ENCODE assay signal across 8 mouse cellular contexts in the genomic region with DNA sequence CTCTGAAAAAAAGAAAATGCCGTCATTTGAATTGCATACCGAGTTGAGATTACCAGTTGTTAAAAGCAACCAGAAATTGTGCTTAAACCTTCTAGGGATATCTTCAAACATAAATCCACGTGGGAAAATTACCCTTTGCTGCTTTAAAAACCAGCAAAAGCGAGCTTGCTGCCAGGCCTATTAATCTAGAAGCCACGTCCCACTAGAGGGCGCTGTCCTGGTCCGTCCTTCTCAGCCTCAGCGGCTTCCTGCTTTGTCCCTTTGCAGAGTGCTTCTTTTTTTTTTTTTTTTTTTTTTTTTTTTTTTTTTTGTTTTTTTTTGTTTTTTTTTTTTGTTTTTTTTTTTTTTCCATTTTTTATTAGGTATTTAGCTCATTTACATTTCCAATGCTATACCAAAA.
DNase-seq lines count a peak whose midpoint lies in the region; ATAC-seq and TF ChIP-seq lines count a peak whose summit lies in the region.

No protein-coding gene starts in this region.

- H3K4me3 ChIP-seq in brown adipose tissue, adult 24 weeks (ENCODE audit: insufficient read depth, low read depth, low read length) = no peak overlapping the region
- H3K4me3 ChIP-seq in kidney, embryonic 15.5 days (replicated peaks) = no peak overlapping the region
- H3K4me3 ChIP-seq in lung, adult 2 months (replicated peaks; ENCODE audit: extremely low read depth, low read depth, low read length) = no peak overlapping the region

- 25% methylated on average over 8 of the region's 8 CpGs for WGBS in kidney, embryonic 15.5 days
- 20% methylated on average over 8 of the region's 8 CpGs for WGBS in lung, adult 2 months

- 0 out of 2 replicates have a peak overlapping the region, but pooled peaks have one; percentile 45 for H3K27ac ChIP-seq in brown adipose tissue, adult 24 weeks (replicated peaks; ENCODE audit: low read depth, low read length)
- 0 out of 2 replicates have a peak overlapping the region, but pooled peaks have one; percentile 56 for H3K27ac ChIP-seq in kidney, embryonic 15.5 days

- TF ChIP-seq CTCF in lung, adult 2 months (IDR thresholded peaks at IDR 0.05; ENCODE audit: insufficient read depth, low read length) = peak; percentile 79

- no peak for ATAC-seq in kidney, embryonic 15.5 days (replicated peaks; ENCODE audit: low FRiP score)

- no peak overlapping the region for H3K9ac ChIP-seq in kidney, embryonic 15.5 days

- peak overlapping the region; percentile 37; the same call in 1 of the 2 replicates for H3K4me2 ChIP-seq in kidney, embryonic 15.5 days

- no peak for TF ChIP-seq POLR2A in lung, adult 2 months (IDR thresholded peaks at IDR 0.05; ENCODE audit: borderline replicate concordance, extremely low read depth, low read depth, low read length)

- peaks cover 29% of the 10 kb centered on the region for H3K4me1 ChIP-seq in brown adipose tissue, adult 24 weeks (ENCODE audit: control insufficient read depth, insufficient read depth, insufficient read length, low read length)
- H3K4me1 ChIP-seq in kidney, embryonic 15.5 days = peaks cover 14% of the 10 kb centered on the region
- H3K4me1 ChIP-seq in lung, adult 2 months (ENCODE audit: control insufficient read depth, insufficient read depth, low read length) = peaks cover 6% of the 10 kb centered on the region; the same call in 1 of the 2 replicates

- DNase-seq in urinary bladder, postnatal 25 days (ENCODE audit: low spot score) = peak; percentile 36
- DNase-seq in urinary bladder, adult 2 months (ENCODE audit: low spot score) = no peak
- peak; percentile 83 for DNase-seq in forelimb bud, embryonic 11.5 days (ENCODE audit: low read depth, low spot score)
- no peak for DNase-seq in lung, adult 2 months
- peak; percentile 89 for DNase-seq in retina, postnatal 1 day
- no peak for DNase-seq in ovary, postnatal 10 days (ENCODE audit: low spot score)

- H3K27me3 ChIP-seq in kidney, embryonic 15.5 days = 0 out of 2 replicates have a peak, but pooled peaks cover 5% of the 10 kb centered on the region

- no peaks in the 10 kb centered on the region for H3K36me3 ChIP-seq in kidney, embryonic 15.5 days

- no peaks in the 10 kb centered on the region for H3K9me3 ChIP-seq in kidney, embryonic 15.5 days (replicated peaks)

Comparison
In these comparisons a context has a peak if more than half of its experiments do, and no peak if none do; other contexts are left out.
1. DNase-seq: peak in urinary bladder, postnatal 25 days (single experiment), forelimb bud, embryonic 11.5 days (single experiment) and retina, postnatal 1 day (single experiment); none in urinary bladder, adult 2 months (single experiment), lung, adult 2 months (single experiment) and ovary, postnatal 10 days (single experiment).